Mouse (Mus musculus): Measurements from ENCODE around the gene 9130409I23Rik. TPM values are rescaled to one million over a fixed set of nuclear protein-coding genes. Genes with fewer than 3 reads are reported as not detected.

Gene 9130409I23Rik
- polyA plus RNA-seq, 1 experiment from 2014 or later = not detected

DNA sequence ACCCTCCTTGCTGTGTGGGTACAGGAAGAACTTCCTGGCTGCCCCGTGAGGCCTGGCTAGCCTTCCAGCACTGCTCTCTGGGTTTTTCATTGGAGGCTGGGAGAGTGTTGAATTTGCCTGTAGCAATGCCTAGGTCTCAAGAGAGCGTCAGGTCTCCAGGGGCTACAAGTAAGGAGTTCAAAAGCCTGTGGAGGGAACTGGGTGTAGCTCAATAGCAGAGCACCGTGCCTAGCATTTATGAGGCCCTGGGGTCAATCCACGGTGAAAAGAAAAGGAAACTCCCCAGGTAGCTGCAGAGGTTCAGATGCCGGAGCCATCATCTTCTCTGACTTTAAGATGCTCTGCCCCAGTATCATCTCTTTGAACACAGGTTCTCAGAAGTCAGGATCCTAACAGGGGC is 39.4 kb upstream of the 9130409I23Rik start:
- H3K4me1 ChIP-seq (ENCODE audit: control insufficient read depth, insufficient read depth, low read length) = peaks cover 18% of the 10 kb centered on the region
- H3K36me3 ChIP-seq (ENCODE audit: control insufficient read depth, insufficient read depth, low read length) = no peaks in the 10 kb centered on the region
- no peak for DNase-seq (ENCODE audit: low spot score)
- no peak overlapping the region for H3K4me2 ChIP-seq (ENCODE audit: low read depth, low read length)
- no peak for ATAC-seq (ENCODE audit: low read depth)
- no peaks in the 10 kb centered on the region for H3K27me3 ChIP-seq (replicated peaks; ENCODE audit: control insufficient read depth, insufficient read depth, low read length)
- no peak overlapping the region for H3K4me3 ChIP-seq (ENCODE audit: low read depth, low read length)
- H3K27ac ChIP-seq (replicated peaks; ENCODE audit: low read depth, low read length) = no peak overlapping the region
- WGBS = 61% methylated on average over 5 of the region's 5 CpGs
- no peak overlapping the region for H3K9ac ChIP-seq (ENCODE audit: low read depth, low read length)
- H3K9me3 ChIP-seq (ENCODE audit: control insufficient read depth, low read length) = no peaks in the 10 kb centered on the region

DNA sequence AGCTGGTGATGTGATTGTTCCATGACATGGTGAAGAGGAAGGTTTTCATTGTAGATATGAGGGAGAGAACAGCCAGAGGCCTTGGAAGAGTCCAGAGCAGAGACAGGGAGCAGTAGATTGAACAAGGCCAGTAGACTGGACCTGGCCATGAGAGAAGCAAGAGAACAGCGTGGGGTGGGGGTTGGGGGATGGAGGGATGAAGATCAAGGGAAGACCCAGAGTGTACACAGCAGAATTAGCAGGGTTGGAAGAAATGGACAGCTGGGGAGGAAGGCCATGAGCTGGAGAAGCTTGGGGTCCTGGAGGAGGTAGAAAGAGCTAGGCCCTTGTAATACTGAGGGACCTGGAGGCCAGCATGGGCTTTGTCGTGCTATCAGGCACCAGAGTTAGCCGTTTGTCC is 38.6 kb upstream of the 9130409I23Rik start:
- H3K27me3 ChIP-seq (replicated peaks; ENCODE audit: control insufficient read depth, insufficient read depth, low read length) = no peaks in the 10 kb centered on the region
- DNase-seq (ENCODE audit: low spot score) = no peak
- 73% methylated on average over 3 of the region's 3 CpGs for WGBS
- no peak for ATAC-seq (ENCODE audit: low read depth)
- no peak overlapping the region for H3K27ac ChIP-seq (replicated peaks; ENCODE audit: low read depth, low read length)
- H3K36me3 ChIP-seq (ENCODE audit: control insufficient read depth, insufficient read depth, low read length) = no peaks in the 10 kb centered on the region
- H3K9me3 ChIP-seq (ENCODE audit: control insufficient read depth, low read length) = no peaks in the 10 kb centered on the region
- H3K4me3 ChIP-seq (ENCODE audit: low read depth, low read length) = no peak overlapping the region
- H3K4me1 ChIP-seq (ENCODE audit: control insufficient read depth, insufficient read depth, low read length) = peaks cover 22% of the 10 kb centered on the region
- H3K9ac ChIP-seq (ENCODE audit: low read depth, low read length) = no peak overlapping the region
- no peak overlapping the region for H3K4me2 ChIP-seq (ENCODE audit: low read depth, low read length)

DNA sequence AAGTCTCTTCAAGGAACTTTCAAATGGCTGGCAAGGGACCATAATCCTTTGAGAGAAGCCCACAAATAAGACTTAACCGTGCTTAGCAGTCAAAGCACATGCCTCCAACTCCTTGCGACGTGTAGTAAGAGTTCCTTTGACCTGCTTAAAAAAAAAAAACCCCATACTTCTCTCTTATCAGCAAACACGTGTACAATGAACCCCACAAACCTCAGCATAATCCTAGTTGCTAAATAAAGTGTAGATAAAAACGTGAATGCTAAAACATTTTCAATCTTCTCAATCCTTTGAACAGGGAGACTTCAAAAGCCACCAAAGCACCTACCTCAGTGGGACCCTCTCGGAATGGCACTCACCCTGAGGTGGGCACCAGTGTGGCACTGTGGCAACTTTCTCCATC is 37.6 kb upstream of the 9130409I23Rik start:
- H3K4me3 ChIP-seq (ENCODE audit: low read depth, low read length) = no peak overlapping the region
- no peak overlapping the region for H3K27ac ChIP-seq (replicated peaks; ENCODE audit: low read depth, low read length)
- no peak overlapping the region for H3K4me2 ChIP-seq (ENCODE audit: low read depth, low read length)
- no peak for DNase-seq (ENCODE audit: low spot score)
- no peaks in the 10 kb centered on the region for H3K36me3 ChIP-seq (ENCODE audit: control insufficient read depth, insufficient read depth, low read length)
- no peaks in the 10 kb centered on the region for H3K27me3 ChIP-seq (replicated peaks; ENCODE audit: control insufficient read depth, insufficient read depth, low read length)
- no peaks in the 10 kb centered on the region for H3K9me3 ChIP-seq (ENCODE audit: control insufficient read depth, low read length)
- peaks cover 22% of the 10 kb centered on the region for H3K4me1 ChIP-seq (ENCODE audit: control insufficient read depth, insufficient read depth, low read length)
- WGBS = 76% methylated on average over 6 of the region's 6 CpGs
- no peak for ATAC-seq (ENCODE audit: low read depth)
- no peak overlapping the region for H3K9ac ChIP-seq (ENCODE audit: low read depth, low read length)

DNA sequence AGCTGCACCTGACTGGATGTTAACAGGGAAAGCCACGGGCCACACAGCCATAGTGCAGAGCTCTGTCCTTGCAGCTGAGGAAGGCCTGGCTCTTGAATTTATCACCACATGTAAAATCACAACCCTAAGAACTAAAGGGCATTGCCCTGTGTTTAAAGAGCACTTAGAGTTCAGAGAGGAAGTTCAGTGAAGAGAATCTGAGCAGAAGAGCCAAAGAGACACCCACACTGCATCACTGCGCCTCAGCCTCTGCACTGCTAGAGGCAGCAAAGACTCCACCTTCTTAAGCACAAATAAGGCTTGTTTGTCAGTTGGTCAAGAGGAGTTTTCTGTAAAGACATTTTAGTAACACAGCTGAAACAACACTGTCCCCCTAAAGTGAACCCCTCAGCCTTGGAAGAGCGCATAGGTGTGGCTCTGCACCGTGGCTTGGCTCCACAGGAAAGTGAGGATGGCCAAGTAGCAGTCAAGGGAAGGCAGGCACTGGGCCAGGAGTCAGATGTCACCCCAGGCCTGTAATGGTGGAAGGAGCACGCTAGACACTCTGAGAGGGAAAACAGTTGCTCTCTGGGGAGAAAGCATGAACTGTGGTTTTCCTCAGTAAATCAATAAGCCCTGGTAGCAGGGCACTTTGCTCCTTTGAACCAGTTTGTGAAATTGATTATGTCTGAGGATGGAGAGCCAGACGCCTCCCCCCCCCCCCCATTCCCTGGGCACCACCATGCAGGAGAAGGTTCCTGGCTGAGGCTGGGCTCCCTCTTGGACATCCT is 36.1 kb upstream of the 9130409I23Rik start:
- no peaks in the 10 kb centered on the region for H3K9me3 ChIP-seq (ENCODE audit: control insufficient read depth, low read length)
- H3K36me3 ChIP-seq (ENCODE audit: control insufficient read depth, insufficient read depth, low read length) = no peaks in the 10 kb centered on the region
- H3K27me3 ChIP-seq (replicated peaks; ENCODE audit: control insufficient read depth, insufficient read depth, low read length) = no peaks in the 10 kb centered on the region
- H3K9ac ChIP-seq (ENCODE audit: low read depth, low read length) = no peak overlapping the region
- H3K27ac ChIP-seq (replicated peaks; ENCODE audit: low read depth, low read length) = no peak overlapping the region; the same call in 1 of the 2 replicates
- WGBS = 70% methylated on average over 6 of the region's 6 CpGs
- no peak overlapping the region for H3K4me2 ChIP-seq (ENCODE audit: low read depth, low read length)
- no peak overlapping the region for H3K4me3 ChIP-seq (ENCODE audit: low read depth, low read length)
- H3K4me1 ChIP-seq (ENCODE audit: control insufficient read depth, insufficient read depth, low read length) = peaks cover 22% of the 10 kb centered on the region
- no peak for ATAC-seq (ENCODE audit: low read depth)
- no peak for DNase-seq (ENCODE audit: low spot score)

DNA sequence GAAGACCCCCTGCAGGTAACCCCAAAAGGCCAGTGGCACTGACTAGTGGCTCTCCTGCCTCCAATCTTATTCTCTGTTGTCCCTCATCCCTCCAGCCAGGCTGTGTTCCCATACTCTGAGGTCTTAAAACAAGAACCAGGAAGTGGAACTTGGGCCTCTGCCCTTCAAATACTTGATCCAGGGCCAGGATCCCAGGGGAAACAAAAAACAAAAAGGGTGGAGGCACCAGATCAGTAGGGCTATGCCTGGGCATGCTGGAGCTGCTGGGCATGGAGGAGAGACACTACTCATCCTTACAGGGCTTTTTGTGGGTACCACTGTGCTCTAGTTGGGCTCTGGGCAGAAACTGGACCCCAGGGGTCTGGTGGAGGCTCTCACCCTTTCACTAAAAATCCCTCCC is 35.5 kb upstream of the 9130409I23Rik start:
- 0 out of 2 replicates have a peak overlapping the region, but pooled peaks have one; percentile 58 for H3K27ac ChIP-seq (replicated peaks; ENCODE audit: low read depth, low read length)
- peak; percentile 56 for DNase-seq (ENCODE audit: low spot score)
- H3K36me3 ChIP-seq (ENCODE audit: control insufficient read depth, insufficient read depth, low read length) = no peaks in the 10 kb centered on the region
- H3K9me3 ChIP-seq (ENCODE audit: control insufficient read depth, low read length) = no peaks in the 10 kb centered on the region
- no peak overlapping the region for H3K4me2 ChIP-seq (ENCODE audit: low read depth, low read length)
- no peaks in the 10 kb centered on the region for H3K27me3 ChIP-seq (replicated peaks; ENCODE audit: control insufficient read depth, insufficient read depth, low read length)
- peaks cover 22% of the 10 kb centered on the region for H3K4me1 ChIP-seq (ENCODE audit: control insufficient read depth, insufficient read depth, low read length)
- no peak overlapping the region for H3K4me3 ChIP-seq (ENCODE audit: low read depth, low read length)
- no peak overlapping the region for H3K9ac ChIP-seq (ENCODE audit: low read depth, low read length)
- peak; percentile 15; the same call in 1 of the 2 replicates for ATAC-seq (ENCODE audit: low read depth)

DNA sequence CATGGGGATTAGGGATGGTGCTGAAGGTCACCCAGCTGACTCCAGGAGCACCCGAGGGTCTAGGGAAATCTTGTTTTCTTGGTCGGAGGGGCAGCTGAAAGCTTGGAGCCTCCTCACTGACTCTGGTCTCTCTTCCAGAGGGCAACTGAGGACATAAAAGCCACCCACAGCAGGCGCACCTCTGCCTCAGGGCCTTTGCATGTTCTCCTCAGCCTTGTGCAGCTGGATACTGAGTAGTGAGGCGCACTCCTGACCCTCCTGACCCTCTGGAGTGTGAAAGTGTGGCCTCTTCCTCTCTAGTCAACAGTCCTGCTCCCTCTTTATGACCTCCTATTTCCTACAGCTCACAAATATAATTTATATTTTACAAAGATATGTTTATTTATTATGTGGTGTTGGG is 35.0 kb upstream of the 9130409I23Rik start:
- Histone ChIP-seq H3K27ac (replicated peaks; ENCODE audit: low read depth, low read length) (peak overlapping the region; percentile 58; the same call in 1 of the 2 replicates), H3K4me3 (ENCODE audit: low read depth, low read length) (0 out of 2 replicates have a peak overlapping the region, but pooled peaks have one; percentile 49), H3K4me1 (ENCODE audit: control insufficient read depth, insufficient read depth, low read length) (peaks cover 22% of the 10 kb centered on the region), H3K36me3 (ENCODE audit: control insufficient read depth, insufficient read depth, low read length) (no peaks in the 10 kb centered on the region), H3K9ac (ENCODE audit: low read depth, low read length) (no peak overlapping the region), H3K27me3 (replicated peaks; ENCODE audit: control insufficient read depth, insufficient read depth, low read length) (no peaks in the 10 kb centered on the region), H3K9me3 (ENCODE audit: control insufficient read depth, low read length) (no peaks in the 10 kb centered on the region), H3K4me2 (ENCODE audit: low read depth, low read length) (peak overlapping the region; percentile 96)
- ATAC-seq (ENCODE audit: low read depth) = no peak
- WGBS = 77% methylated on average over 4 of the region's 4 CpGs
- DNase-seq (ENCODE audit: low spot score) = no peak

DNA sequence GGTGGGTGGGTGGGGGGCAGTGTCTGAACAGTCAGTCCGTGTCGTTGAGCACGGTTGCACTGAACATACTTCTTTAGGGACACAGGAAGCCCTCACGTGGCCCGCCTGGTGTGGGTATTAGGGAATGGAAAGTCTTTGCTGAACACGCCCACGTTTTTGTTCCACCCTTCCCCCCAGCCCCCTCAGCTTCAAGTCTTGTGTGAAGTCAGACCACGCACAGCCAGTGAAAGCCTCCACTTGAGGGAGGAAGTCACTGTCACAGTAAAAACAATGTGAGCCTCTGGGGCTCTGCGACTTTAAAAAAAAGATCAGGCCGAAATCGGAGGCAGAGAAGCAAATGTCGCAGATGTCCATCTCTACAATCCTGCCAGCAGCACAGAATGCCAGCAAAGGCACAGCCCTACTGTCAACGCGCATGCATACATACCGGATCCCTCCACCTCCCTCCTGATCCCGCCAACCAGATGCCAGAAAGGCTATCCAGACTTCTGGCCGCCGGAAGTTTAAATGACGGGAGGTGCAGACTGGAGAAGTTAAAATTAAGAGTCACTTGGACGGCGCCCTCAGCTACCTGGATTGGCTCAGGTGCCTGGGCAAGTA is 34.4 kb upstream of the 9130409I23Rik start:
- peak overlapping the region; percentile 15 for H3K27ac ChIP-seq (replicated peaks; ENCODE audit: low read depth, low read length)
- peak; percentile 68 for ATAC-seq (ENCODE audit: low read depth)
- peak; percentile 87 for DNase-seq (ENCODE audit: low spot score)
- WGBS = under 1% methylated on average over 20 of the region's 21 CpGs
- no peaks in the 10 kb centered on the region for H3K9me3 ChIP-seq (ENCODE audit: control insufficient read depth, low read length)
- H3K9ac ChIP-seq (ENCODE audit: low read depth, low read length) = peak overlapping the region; percentile 63
- peak overlapping the region; percentile 49 for H3K4me3 ChIP-seq (ENCODE audit: low read depth, low read length)
- H3K27me3 ChIP-seq (replicated peaks; ENCODE audit: control insufficient read depth, insufficient read depth, low read length) = no peaks in the 10 kb centered on the region
- H3K36me3 ChIP-seq (ENCODE audit: control insufficient read depth, insufficient read depth, low read length) = no peaks in the 10 kb centered on the region
- H3K4me1 ChIP-seq (ENCODE audit: control insufficient read depth, insufficient read depth, low read length) = peaks cover 22% of the 10 kb centered on the region
- H3K4me2 ChIP-seq (ENCODE audit: low read depth, low read length) = peak overlapping the region; percentile 96

DNA sequence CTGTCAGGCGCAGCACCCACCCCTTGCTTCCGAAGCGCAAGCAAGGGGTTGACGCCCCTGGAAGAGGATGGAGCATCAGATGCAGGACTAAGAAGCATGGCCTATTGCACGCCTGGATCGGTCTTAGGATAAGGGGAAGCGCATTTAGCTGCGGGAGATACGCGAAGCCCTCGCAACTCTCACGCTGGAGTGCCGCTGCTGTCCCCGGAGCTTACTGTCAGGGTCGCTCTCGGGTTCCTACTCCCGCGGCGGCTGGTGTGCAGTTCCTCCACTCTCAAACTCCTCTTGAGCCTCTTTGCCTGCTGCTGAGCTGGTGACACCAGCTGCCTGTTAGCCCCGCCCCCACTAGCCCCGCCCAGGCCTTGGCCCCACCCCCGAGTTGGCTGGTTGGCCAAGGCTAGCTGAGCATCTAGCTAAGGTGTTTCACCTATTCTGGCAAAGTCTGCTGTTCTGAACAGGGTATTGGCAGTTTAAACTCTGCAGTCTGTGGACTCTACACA is 33.8 kb upstream of the 9130409I23Rik start:
- Histone ChIP-seq H3K9ac (ENCODE audit: low read depth, low read length) (peak overlapping the region; percentile 63), H3K4me3 (ENCODE audit: low read depth, low read length) (peak overlapping the region; percentile 49), H3K27me3 (replicated peaks; ENCODE audit: control insufficient read depth, insufficient read depth, low read length) (no peaks in the 10 kb centered on the region), H3K36me3 (ENCODE audit: control insufficient read depth, insufficient read depth, low read length) (no peaks in the 10 kb centered on the region), H3K4me1 (ENCODE audit: control insufficient read depth, insufficient read depth, low read length) (peaks cover 22% of the 10 kb centered on the region), H3K9me3 (ENCODE audit: control insufficient read depth, low read length) (no peaks in the 10 kb centered on the region), H3K4me2 (ENCODE audit: low read depth, low read length) (peak overlapping the region; percentile 96), H3K27ac (replicated peaks; ENCODE audit: low read depth, low read length) (peak overlapping the region; percentile 15; the same call in 1 of the 2 replicates)
- DNase-seq (ENCODE audit: low spot score) = peak; percentile 76
- 3% methylated on average over 10 of the region's 22 CpGs for WGBS
- ATAC-seq (ENCODE audit: low read depth) = peak; percentile 88

Data from embryonic facial prominence, embryonic 14.5 days (tissue).